Mouse (Mus musculus) granulocyte monocyte progenitor cell, adult 5-6 weeks (primary cell): ENCODE results near the gene Grik1. TPM values are rescaled to one million over a fixed set of nuclear protein-coding genes. Genes with fewer than 3 reads are reported as not detected.

Source experiments
- ATAC-seq: replicated peaks from 2 replicates; pipeline ENCODE4 v1.8.0; 2016; ENCODE audit warnings: mild to moderate bottlenecking, moderate TSS enrichment, inconsistent platforms; ENCODE audit not compliant: poor library complexity, severe bottlenecking
- total RNA-seq, 2 experiments: library from RNA; stranded (forward) in 1 of 2; stranded (reverse) in 1 of 2; fragments of 200-712, 200-1000 nt in 1 of 2; fragments of >200 nt in 1 of 2; fragmentation: Nextera tagmentation in 1 of 2; gene quantifications; 2 replicates each; pipeline ENCODE4 v1.2.3; 2014 to 2017

Grik1 gene
- total RNA-seq, 2 experiments from 2014 or later = not detected

- ATAC-seq = no peak
Measured at GRCm38 (mm10) chr16:87971911-87972310, 318.2 kb downstream of the Grik1 start.

- no peak for ATAC-seq
Measured at GRCm38 (mm10) chr16:87969936-87970335, 320.1 kb downstream of the Grik1 start.

- ATAC-seq = no peak
Measured at GRCm38 (mm10) chr16:87961419-87961818, 328.6 kb downstream of the Grik1 start.

- no peak for ATAC-seq
Measured at GRCm38 (mm10) chr16:87957449-87957848, 332.6 kb downstream of the Grik1 start.

GRCm38 (mm10) chr16:87956178-87956577 lies 333.9 kb downstream of the Grik1 start:
- ATAC-seq = no peak

- no peak for ATAC-seq
Measured at GRCm38 (mm10) chr16:87954715-87955441, 335.2 kb downstream of the Grik1 start.

GRCm38 (mm10) chr16:87953176-87953575 lies 336.9 kb downstream of the Grik1 start:
- no peak for ATAC-seq

GRCm38 (mm10) chr16:87949881-87950280 lies 340.2 kb downstream of the Grik1 start:
- no peak for ATAC-seq

GRCm38 (mm10) chr16:87948122-87948521 lies 341.9 kb downstream of the Grik1 start:
- no peak for ATAC-seq

GRCm38 (mm10) chr16:87944318-87944717 lies 345.7 kb downstream of the Grik1 start:
- ATAC-seq = no peak

- ATAC-seq = no peak
Measured at GRCm38 (mm10) chr16:87942103-87942865, 347.8 kb downstream of the Grik1 start.

- ATAC-seq = no peak
Measured at GRCm38 (mm10) chr16:87934685-87935084, 355.4 kb downstream of the Grik1 start.

GRCm38 (mm10) chr16:87931358-87931757 lies 358.7 kb downstream of the Grik1 start:
- ATAC-seq = no peak

- ATAC-seq = no peak
Measured at GRCm38 (mm10) chr16:87930519-87930918, 359.5 kb downstream of the Grik1 start.

- ATAC-seq = no peak
Measured at GRCm38 (mm10) chr16:87928671-87929070, 361.4 kb downstream of the Grik1 start.

- ATAC-seq = no peak
Measured at GRCm38 (mm10) chr16:87917897-87918296, 372.2 kb downstream of the Grik1 start.

GRCm38 (mm10) chr16:87917157-87917546 lies 372.9 kb downstream of the Grik1 start:
- ATAC-seq = no peak

GRCm38 (mm10) chr16:87916209-87917156 lies 373.6 kb downstream of the Grik1 start:
- no peak for ATAC-seq

- no peak for ATAC-seq
Measured at GRCm38 (mm10) chr16:87915156-87915555, 374.9 kb downstream of the Grik1 start.

GRCm38 (mm10) chr16:87913781-87914180 lies 376.3 kb downstream of the Grik1 start:
- no peak for ATAC-seq

- no peak for ATAC-seq
Measured at GRCm38 (mm10) chr16:87911201-87911600, 378.9 kb downstream of the Grik1 start.
